Mouse (Mus musculus): ENCODE measurements at regions not wholly inside any gene's neighbourhood (a gene's known extent, or its start where the extent isn't known, plus 50 kb on each side); places are given as distances from the start of the nearest gene placed in this dataset.

GRCm38 (mm10) chr12:94691341-94692029 is 1000.5 kb upstream of the Flrt2 start:
- no peaks in the 10 kb centered on the region for H3K9me3 ChIP-seq
- H3K4me2 ChIP-seq (replicated peaks): no peak overlapping the region
- no peaks in the 10 kb centered on the region for H3K4me1 ChIP-seq
- no peak overlapping the region for H3K9ac ChIP-seq
- 72% methylated on average over 2 of the region's 2 CpGs for WGBS
- no peaks in the 10 kb centered on the region for H3K36me3 ChIP-seq
- H3K27me3 ChIP-seq (replicated peaks): no peaks in the 10 kb centered on the region
- no peak overlapping the region for H3K27ac ChIP-seq
- ATAC-seq (ENCODE audit: low FRiP score, low read depth): no peak
- no peak overlapping the region for H3K4me3 ChIP-seq

GRCm38 (mm10) chr12:94731391-94731790 is 960.6 kb upstream of the Flrt2 start:
- Histone ChIP-seq H3K27ac (no peak overlapping the region), H3K36me3 (no peaks in the 10 kb centered on the region), H3K9me3 (no peaks in the 10 kb centered on the region), H3K27me3 (replicated peaks) (no peaks in the 10 kb centered on the region), H3K4me2 (replicated peaks) (no peak overlapping the region), H3K9ac (no peak overlapping the region), H3K4me3 (no peak overlapping the region), H3K4me1 (peaks cover 4% of the 10 kb centered on the region; the same call in 1 of the 2 replicates)
- ATAC-seq (ENCODE audit: low FRiP score, low read depth): no peak
- 73% methylated on average over 5 of the region's 5 CpGs for WGBS

- 49% methylated on average over 4 of the region's 4 CpGs for WGBS
- no peak for ATAC-seq (ENCODE audit: low FRiP score, low read depth)
Observed at GRCm38 (mm10) chr12:94733179-94733578, 958.8 kb upstream of the Flrt2 start.

GRCm38 (mm10) chr12:94737263-94737662 is 954.8 kb upstream of the Flrt2 start:
- H3K27ac ChIP-seq: no peak overlapping the region
- no peaks in the 10 kb centered on the region for H3K36me3 ChIP-seq
- H3K4me2 ChIP-seq (replicated peaks): no peak overlapping the region
- WGBS: 75% methylated on average over 4 of the region's 4 CpGs
- no peaks in the 10 kb centered on the region for H3K27me3 ChIP-seq (replicated peaks)
- no peak overlapping the region for H3K9ac ChIP-seq
- no peak for ATAC-seq (ENCODE audit: low FRiP score, low read depth)
- peaks cover 4% of the 10 kb centered on the region; the same call in 1 of the 2 replicates for H3K4me1 ChIP-seq
- no peaks in the 10 kb centered on the region for H3K9me3 ChIP-seq
- no peak overlapping the region for H3K4me3 ChIP-seq

More at GRCm38 (mm10) chr12:94733179-94733578, 958.8 kb upstream of the Flrt2 start:
- no peaks in the 10 kb centered on the region for H3K36me3 ChIP-seq
- no peak overlapping the region for H3K4me2 ChIP-seq (replicated peaks)
- H3K4me3 ChIP-seq: no peak overlapping the region
- no peak overlapping the region for H3K9ac ChIP-seq
- no peaks in the 10 kb centered on the region for H3K9me3 ChIP-seq
- no peak overlapping the region for H3K27ac ChIP-seq
- no peaks in the 10 kb centered on the region for H3K27me3 ChIP-seq (replicated peaks)
- H3K4me1 ChIP-seq: peaks cover 4% of the 10 kb centered on the region; the same call in 1 of the 2 replicates

GRCm38 (mm10) chr12:94749747-94750515 is 942.1 kb upstream of the Flrt2 start:
- WGBS: 83% methylated on average over 6 of the region's 6 CpGs
- H3K27me3 ChIP-seq (replicated peaks): no peaks in the 10 kb centered on the region
- no peak overlapping the region for H3K27ac ChIP-seq
- no peak overlapping the region for H3K4me2 ChIP-seq (replicated peaks)
- no peak overlapping the region for H3K9ac ChIP-seq
- H3K9me3 ChIP-seq: no peaks in the 10 kb centered on the region
- no peaks in the 10 kb centered on the region for H3K36me3 ChIP-seq
- H3K4me3 ChIP-seq: no peak overlapping the region
- H3K4me1 ChIP-seq: no peaks in the 10 kb centered on the region
- no peak for ATAC-seq (ENCODE audit: low FRiP score, low read depth)

- Histone ChIP-seq H3K9ac (no peak overlapping the region), H3K4me1 (no peaks in the 10 kb centered on the region), H3K4me2 (replicated peaks) (no peak overlapping the region), H3K36me3 (no peaks in the 10 kb centered on the region), H3K27ac (no peak overlapping the region), H3K9me3 (no peaks in the 10 kb centered on the region), H3K27me3 (replicated peaks) (no peaks in the 10 kb centered on the region), H3K4me3 (no peak overlapping the region)
- ATAC-seq (ENCODE audit: low FRiP score, low read depth): no peak
- 95% methylated on average over 2 of the region's 2 CpGs for WGBS
Observed at GRCm38 (mm10) chr12:94755754-94756153, 936.3 kb upstream of the Flrt2 start.

GRCm38 (mm10) chr12:94795913-94796615 is 896.0 kb upstream of the Flrt2 start:
- ATAC-seq (ENCODE audit: low FRiP score, low read depth): no peak
- 58% methylated on average over 5 of the region's 5 CpGs for WGBS
- Histone ChIP-seq H3K9me3 (no peaks in the 10 kb centered on the region), H3K27ac (no peak overlapping the region), H3K9ac (no peak overlapping the region), H3K4me2 (replicated peaks) (no peak overlapping the region), H3K27me3 (replicated peaks) (no peaks in the 10 kb centered on the region), H3K36me3 (no peaks in the 10 kb centered on the region), H3K4me3 (no peak overlapping the region), H3K4me1 (no peaks in the 10 kb centered on the region)

GRCm38 (mm10) chr12:94804692-94805091 is 887.3 kb upstream of the Flrt2 start:
- H3K4me1 ChIP-seq: no peaks in the 10 kb centered on the region
- H3K27me3 ChIP-seq (replicated peaks): no peaks in the 10 kb centered on the region
- H3K27ac ChIP-seq: no peak overlapping the region
- 77% methylated on average over 1 of the region's 1 CpGs for WGBS
- H3K9ac ChIP-seq: no peak overlapping the region
- H3K9me3 ChIP-seq: no peaks in the 10 kb centered on the region
- ATAC-seq (ENCODE audit: low FRiP score, low read depth): no peak
- no peaks in the 10 kb centered on the region for H3K36me3 ChIP-seq
- no peak overlapping the region for H3K4me3 ChIP-seq
- no peak overlapping the region for H3K4me2 ChIP-seq (replicated peaks)

- no peak overlapping the region for H3K27ac ChIP-seq
- no peaks in the 10 kb centered on the region for H3K4me1 ChIP-seq
- H3K4me2 ChIP-seq (replicated peaks): no peak overlapping the region
- no peak overlapping the region for H3K9ac ChIP-seq
- no peak overlapping the region for H3K4me3 ChIP-seq
- ATAC-seq (ENCODE audit: low FRiP score, low read depth): no peak
- no peaks in the 10 kb centered on the region for H3K27me3 ChIP-seq (replicated peaks)
- H3K9me3 ChIP-seq: no peaks in the 10 kb centered on the region
- no peaks in the 10 kb centered on the region for H3K36me3 ChIP-seq
- 72% methylated on average over 2 of the region's 2 CpGs for WGBS
Observed at GRCm38 (mm10) chr12:94831400-94831799, 860.6 kb upstream of the Flrt2 start.

GRCm38 (mm10) chr12:94862720-94863119 is 829.3 kb upstream of the Flrt2 start:
- Histone ChIP-seq H3K9ac (no peak overlapping the region), H3K27ac (no peak overlapping the region), H3K4me3 (no peak overlapping the region), H3K4me2 (replicated peaks) (no peak overlapping the region), H3K36me3 (no peaks in the 10 kb centered on the region), H3K27me3 (replicated peaks) (no peaks in the 10 kb centered on the region), H3K4me1 (no peaks in the 10 kb centered on the region), H3K9me3 (no peaks in the 10 kb centered on the region)
- no peak for ATAC-seq (ENCODE audit: low FRiP score, low read depth)

GRCm38 (mm10) chr12:94910816-94911215 is 781.2 kb upstream of the Flrt2 start:
- Histone ChIP-seq H3K4me1 (no peaks in the 10 kb centered on the region), H3K9ac (no peak overlapping the region), H3K4me2 (replicated peaks) (no peak overlapping the region), H3K27ac (no peak overlapping the region), H3K36me3 (no peaks in the 10 kb centered on the region), H3K27me3 (replicated peaks) (no peaks in the 10 kb centered on the region), H3K4me3 (no peak overlapping the region), H3K9me3 (no peaks in the 10 kb centered on the region)
- ATAC-seq (ENCODE audit: low FRiP score, low read depth): no peak
- 73% methylated on average over 2 of the region's 2 CpGs for WGBS

- no peak for ATAC-seq (ENCODE audit: low FRiP score, low read depth)
- Histone ChIP-seq H3K4me2 (replicated peaks) (no peak overlapping the region), H3K9me3 (no peaks in the 10 kb centered on the region), H3K36me3 (no peaks in the 10 kb centered on the region), H3K27me3 (replicated peaks) (no peaks in the 10 kb centered on the region), H3K4me1 (no peaks in the 10 kb centered on the region), H3K9ac (no peak overlapping the region), H3K4me3 (no peak overlapping the region), H3K27ac (no peak overlapping the region)
- WGBS: 41% methylated on average over 6 of the region's 6 CpGs
Observed at GRCm38 (mm10) chr12:94943067-94943466, 749.0 kb upstream of the Flrt2 start.
